Mouse (Mus musculus) ES-E14 (cell line): ENCODE results near the gene Mpdu1.

Source experiments
- MAFK ChIP-seq: IDR thresholded peaks from 2 replicates; pipeline ENCODE4 v1.6.1; 2014; ENCODE audit warnings: mild to moderate bottlenecking, low read depth, low read length, inconsistent platforms; ENCODE audit not compliant: insufficient read depth
- ZC3H11A ChIP-seq: IDR thresholded peaks from 2 replicates; pipeline ENCODE4 v1.6.1; 2012; ENCODE audit warnings: low read depth, mild to moderate bottlenecking, inconsistent platforms, low read length, borderline replicate concordance
- ZNF384 ChIP-seq: IDR thresholded peaks from 2 replicates; pipeline ENCODE4 v1.6.1; 2012; ENCODE audit warnings: low read depth, low read length, inconsistent platforms

- TF ChIP-seq ZNF384, result no peak
- no peak for TF ChIP-seq ZC3H11A
- no peak for TF ChIP-seq MAFK
These were observed 33.1 kb upstream of the Mpdu1 start, which contains the start of the genes Tnfsf12 and Tnfsfm13 for GRCm38 (mm10) chr11:69695361-69696181.
